Mouse (Mus musculus) c-Kit-positive CD71-positive TER-119-positive erythroid progenitor cells, embryonic 14.5 days (primary cell): ENCODE data around the gene Lct.
"Not testable (repeated sequence)": the region's sequence is repeated elsewhere in the genome, so short reads cannot be mapped to it uniquely, and the experiment has no call there.

Experiments
- DNase-seq: peaks from one replicate; pipeline ENCODE4 v3.0.0-alpha.2; 2013; ENCODE audit warnings: low spot score

Lct gene

GRCm38 (mm10) chr1:128295717-128296528, 32.2 kb downstream of the Lct start:
- no peak for DNase-seq

GRCm38 (mm10) chr1:128295296-128295695, 32.8 kb downstream of the Lct start:
- DNase-seq = no peak

GRCm38 (mm10) chr1:128293524-128293923, 34.6 kb downstream of the Lct start:
- DNase-seq = no peak

GRCm38 (mm10) chr1:128290295-128290694, 37.8 kb downstream of the Lct start:
- no peak for DNase-seq

- DNase-seq = no peak
These were observed 43.0 kb downstream of the Lct start for GRCm38 (mm10) chr1:128285136-128285535.

- no peak for DNase-seq
These were observed 43.9 kb downstream of the Lct start for GRCm38 (mm10) chr1:128284157-128284690.

- DNase-seq = no peak
These were observed 45.2 kb downstream of the Lct start for GRCm38 (mm10) chr1:128282924-128283323.

- peak; percentile 32 for DNase-seq
These were observed 46.4 kb downstream of the Lct start for GRCm38 (mm10) chr1:128281753-128282152.

GRCm38 (mm10) chr1:128278563-128278962, 49.6 kb downstream of the Lct start:
- DNase-seq = no peak

- peak; percentile 18 for DNase-seq
These were observed 52.2 kb downstream of the Lct start for GRCm38 (mm10) chr1:128275908-128276307.

- no peak for DNase-seq
These were observed 57.4 kb downstream of the Lct start for GRCm38 (mm10) chr1:128270731-128271130.

GRCm38 (mm10) chr1:128267061-128267460, 61.1 kb downstream of the Lct start:
- DNase-seq = not testable (repeated sequence)

GRCm38 (mm10) chr1:128244727-128245355, 83.3 kb downstream of the Lct start:
- peak; percentile 60 for DNase-seq

GRCm38 (mm10) chr1:128243996-128244726, 84.0 kb downstream of the Lct start:
- peak; percentile 96 for DNase-seq

GRCm38 (mm10) chr1:128243627-128243995, 84.5 kb downstream of the Lct start, which contains the start of gene Ubxn4:
Gene Ubxn4 (plus strand): TSS chr1:128243964.
- DNase-seq = no peak

GRCm38 (mm10) chr1:128235181-128235580, 92.9 kb downstream of the Lct start:
- DNase-seq = no peak
